Mouse (Mus musculus) cerebellum, adult 11 months (tissue): ENCODE results near the gene Hyal2.

Experiments
- DNase-seq: peaks from one replicate; pipeline ENCODE4 v3.0.0; 2022

The Hyal2 gene

GRCm38 (mm10) chr9:107593101-107593976 is 25.6 kb downstream of the Hyal2 start:
- peak; percentile 82 for DNase-seq

- no peak for DNase-seq
Measured at GRCm38 (mm10) chr9:107594281-107595062, 26.7 kb downstream of the Hyal2 start.

- no peak for DNase-seq
Measured at GRCm38 (mm10) chr9:107596619-107597569, 29.1 kb downstream of the Hyal2 start.

GRCm38 (mm10) chr9:107598385-107598784 is 30.6 kb downstream of the Hyal2 start:
- DNase-seq: no peak

GRCm38 (mm10) chr9:107599433-107599832 is 31.7 kb downstream of the Hyal2 start:
- no peak for DNase-seq

- DNase-seq: no peak
Measured at GRCm38 (mm10) chr9:107599842-107600241, 32.1 kb downstream of the Hyal2 start.

GRCm38 (mm10) chr9:107600745-107601144 is 33.0 kb downstream of the Hyal2 start:
- no peak for DNase-seq

GRCm38 (mm10) chr9:107601275-107601674 is 33.5 kb downstream of the Hyal2 start:
- no peak for DNase-seq

- peak; percentile 90 for DNase-seq
Measured at GRCm38 (mm10) chr9:107602068-107602648, 34.4 kb downstream of the Hyal2 start.

GRCm38 (mm10) chr9:107603251-107603650 is 35.5 kb downstream of the Hyal2 start:
- DNase-seq: no peak

GRCm38 (mm10) chr9:107605041-107605661 is 37.4 kb downstream of the Hyal2 start:
- no peak for DNase-seq

- no peak for DNase-seq
Measured at GRCm38 (mm10) chr9:107606591-107606990, 38.8 kb downstream of the Hyal2 start.

- DNase-seq: no peak
Measured at GRCm38 (mm10) chr9:107607036-107607435, 39.3 kb downstream of the Hyal2 start.

- no peak for DNase-seq
Measured at GRCm38 (mm10) chr9:107607653-107608245, 40.0 kb downstream of the Hyal2 start.

GRCm38 (mm10) chr9:107608741-107609432 is 41.1 kb downstream of the Hyal2 start, which contains the start of gene Sema3b:
Gene Sema3b (minus strand): TSS chr9:107609229.
- no peak for DNase-seq

- DNase-seq: no peak
Measured at GRCm38 (mm10) chr9:107609433-107609830, 41.7 kb downstream of the Hyal2 start.

GRCm38 (mm10) chr9:107611456-107612190 is 43.9 kb downstream of the Hyal2 start:
- DNase-seq: no peak

- DNase-seq: peak; percentile 99
Measured at GRCm38 (mm10) chr9:107612191-107612944, 44.6 kb downstream of the Hyal2 start.

GRCm38 (mm10) chr9:107612945-107613569 is 45.3 kb downstream of the Hyal2 start:
- no peak for DNase-seq
